Mouse (Mus musculus) intestine, embryonic 14.5 days (tissue): ENCODE data around the gene Slc8b1. TPM values are rescaled to one million over a fixed set of nuclear protein-coding genes. Genes with fewer than 3 reads are reported as not detected.
A peak's percentile ranks its signal among the peaks of the same experiment; 100 is the strongest.

Experiments used
- ATAC-seq: fragments of 200-750 bp; cut with Nextera tagmentation; replicated peaks from 2 replicates; pipeline ENCODE4 v1.8.0; 2017; ENCODE audit warnings: low read depth, moderate number of reproducible peaks, moderate TSS enrichment, moderate library complexity; ENCODE audit not compliant: low FRiP score, low TSS enrichment
- DNase-seq: peaks from one replicate; pipeline ENCODE4 v3.0.0-alpha.2; 2018; ENCODE audit warnings: low spot score
- H3K27ac ChIP-seq: fragments of 300-500 bp; sonication (generic); 2 replicates; pipeline ENCODE4 v1.5.1; 2014; ENCODE audit warnings: low read depth, mild to moderate bottlenecking, control low read depth
- H3K27me3 ChIP-seq: fragments of 300-500 bp; sonication (generic); replicated peaks from 2 replicates; pipeline ENCODE4 v1.6.1; 2014; ENCODE audit warnings: low read length, control low read depth; ENCODE audit not compliant: control insufficient read depth, insufficient read depth
- H3K36me3 ChIP-seq: fragments of 300-500 bp; sonication (generic); 2 replicates; pipeline ENCODE4 v1.6.1; 2014; ENCODE audit warnings: low read length, control low read depth; ENCODE audit not compliant: control insufficient read depth, insufficient read depth
- H3K4me1 ChIP-seq: fragments of 300-500 bp; sonication (generic); replicated peaks from 2 replicates; pipeline ENCODE4 v1.6.1; 2014; ENCODE audit warnings: low read length, control low read depth, mixed read lengths; ENCODE audit not compliant: control insufficient read depth, insufficient read depth
- H3K4me2 ChIP-seq: fragments of 300-500 bp; sonication (generic); 2 replicates; pipeline ENCODE4 v1.6.1; 2014; ENCODE audit warnings: low read length
- H3K4me3 ChIP-seq: fragments of 300-500 bp; sonication (generic); 2 replicates; pipeline ENCODE4 v1.5.1; 2014; ENCODE audit warnings: low read depth, low read length, control low read depth, mixed read lengths
- H3K9ac ChIP-seq: fragments of 300-500 bp; sonication (generic); 2 replicates; pipeline ENCODE4 v1.6.1; 2014; ENCODE audit warnings: mild to moderate bottlenecking, low read length
- H3K9me3 ChIP-seq: fragments of 300-500 bp; sonication (generic); 2 replicates; pipeline ENCODE4 v1.6.1; 2016; ENCODE audit warnings: low read length, control low read depth; ENCODE audit not compliant: control insufficient read depth
- WGBS: fragments of 180-500 bp; shearing (Covaris S2); extraction: QIAGEN DNeasy Blood & Tissue Kit; methylation state at CpG from one replicate; pipeline ENCODE4 v1.1.7; 2014; 5-methylcytosine and 5-hydroxymethylcytosine counted together
- polyA plus RNA-seq: library from polyadenylated mRNA; unstranded; fragments of >200 nt; fragmentation: Nextera tagmentation; extraction: Ambion mirVana; gene quantifications from 2 replicates; pipeline ENCODE4 v1.2.1, GENCODE M21; 2014

The Slc8b1 gene
- polyA plus RNA-seq, 1 experiment from 2014 or later, result 3.8 TPM

DNA sequence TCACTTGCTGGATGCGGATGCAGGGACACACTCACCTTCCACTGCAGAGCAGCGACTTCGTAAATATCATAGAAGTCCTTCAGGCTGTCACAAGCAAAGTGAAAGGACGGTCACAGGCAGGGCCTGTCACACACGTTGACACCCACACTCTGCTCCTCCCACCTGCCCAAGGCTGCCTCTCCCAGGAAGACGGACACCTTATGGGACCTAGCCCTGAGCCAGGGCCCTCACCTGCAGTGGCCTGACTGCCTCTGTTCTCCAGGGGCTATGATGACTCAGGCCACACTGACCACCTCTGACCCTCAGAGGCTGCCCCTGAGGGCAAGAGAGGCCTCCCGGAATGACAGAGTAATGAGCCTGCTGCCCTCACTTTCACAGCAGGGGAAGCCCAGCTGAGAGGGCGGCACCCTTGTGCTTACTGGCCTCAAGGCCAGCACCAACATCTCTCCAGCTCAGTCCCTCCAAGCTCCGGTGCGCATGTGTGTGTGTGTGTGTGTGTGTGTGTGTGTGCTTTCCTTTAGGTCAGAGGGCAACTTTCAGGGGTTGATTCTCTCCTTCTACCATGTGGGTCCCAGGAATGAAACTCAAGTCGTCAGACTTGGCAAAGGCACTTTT is 37.4 kb downstream of the Slc8b1 start:
- Histone ChIP-seq H3K36me3 (peaks cover 41% of the 10 kb centered on the region), H3K4me1 (peaks cover 13% of the 10 kb centered on the region), H3K9me3 (no peaks in the 10 kb centered on the region), H3K4me2 (no peak overlapping the region), H3K4me3 (no peak overlapping the region), H3K27ac (no peak overlapping the region), H3K27me3 (no peaks in the 10 kb centered on the region), H3K9ac (no peak overlapping the region)
- 68% methylated on average over 11 of the region's 11 CpGs for whole genome bisulfite sequencing
- no peak for DNase-seq
- no peak for ATAC-seq

DNA sequence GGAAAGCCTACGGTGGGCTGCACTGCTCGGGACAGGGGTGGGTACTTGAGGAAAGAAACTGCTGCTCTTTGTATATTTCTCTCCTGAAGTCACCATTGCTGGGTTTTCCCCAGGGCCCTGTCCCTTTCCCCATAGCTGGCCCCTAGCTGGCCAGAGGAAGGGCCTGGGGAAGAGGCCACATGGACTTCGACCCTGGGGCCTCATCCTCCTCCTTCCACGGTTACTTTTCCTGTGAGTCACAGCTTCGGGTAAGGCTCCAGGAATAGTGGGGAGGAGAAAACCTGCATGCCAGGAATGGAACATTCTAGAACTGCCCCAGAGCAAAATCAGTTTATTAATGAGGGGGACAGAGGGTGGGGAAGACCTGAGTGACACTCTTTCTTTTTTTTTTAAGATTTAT is 39.2 kb downstream of the Slc8b1 start:
- Histone ChIP-seq H3K4me1 (peaks cover 13% of the 10 kb centered on the region), H3K36me3 (peaks cover 50% of the 10 kb centered on the region), H3K4me2 (no peak overlapping the region), H3K27ac (no peak overlapping the region), H3K27me3 (no peaks in the 10 kb centered on the region), H3K9me3 (no peaks in the 10 kb centered on the region), H3K4me3 (no peak overlapping the region), H3K9ac (no peak overlapping the region)
- 74% methylated on average over 5 of the region's 5 CpGs for WGBS
- DNase-seq (no peak), ATAC-seq (no peak)

DNA sequence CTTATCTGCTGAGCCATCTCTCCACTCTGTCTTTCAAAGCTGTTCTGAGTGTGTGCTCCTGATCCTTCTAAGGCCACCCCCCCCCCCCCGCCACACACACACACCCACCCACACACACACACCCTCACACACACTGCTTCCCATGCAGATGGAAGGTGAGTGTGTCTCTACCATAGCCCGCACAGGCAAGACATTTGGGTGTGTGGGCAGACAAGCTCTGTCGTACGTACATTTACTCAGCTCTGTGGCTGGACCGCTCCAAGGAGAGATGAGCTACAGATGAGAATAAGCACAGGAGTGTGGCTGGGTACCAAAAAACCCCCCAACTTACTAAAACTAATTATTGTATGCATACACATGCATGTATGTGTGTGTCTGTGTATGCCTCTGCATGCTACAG is 39.7 kb downstream of the Slc8b1 start:
- WGBS, result 94% methylated on average over 5 of the region's 5 CpGs
- Histone ChIP-seq H3K4me1 (peaks cover 13% of the 10 kb centered on the region), H3K27me3 (no peaks in the 10 kb centered on the region), H3K4me3 (no peak overlapping the region), H3K27ac (no peak overlapping the region), H3K9ac (no peak overlapping the region), H3K4me2 (no peak overlapping the region), H3K9me3 (no peaks in the 10 kb centered on the region), H3K36me3 (peaks cover 55% of the 10 kb centered on the region)
- DNase-seq (no peak), ATAC-seq (no peak)

DNA sequence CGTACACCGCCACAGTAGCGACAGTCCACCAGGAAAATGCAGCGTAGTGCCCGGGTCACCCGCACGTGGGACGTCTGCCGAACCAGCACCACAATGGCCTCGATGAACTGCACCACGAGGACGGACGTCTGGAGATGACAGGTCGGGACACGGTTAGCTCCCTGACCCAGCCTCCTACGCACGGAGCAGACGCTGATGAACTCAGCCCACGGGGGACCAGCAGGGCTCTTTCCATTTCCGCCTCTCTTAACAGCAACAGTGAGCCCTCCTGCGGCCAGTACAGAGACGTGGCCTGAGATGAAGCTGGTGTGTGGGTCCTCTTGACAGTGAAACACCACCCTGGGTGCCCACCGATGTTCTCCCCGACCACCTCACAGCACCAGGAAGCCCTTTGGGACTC is 44.9 kb downstream of the Slc8b1 start:
- WGBS, result 90% methylated on average over 24 of the region's 24 CpGs
- Histone ChIP-seq H3K27me3 (no peaks in the 10 kb centered on the region), H3K4me3 (no peak overlapping the region), H3K9me3 (no peaks in the 10 kb centered on the region), H3K36me3 (peaks cover 54% of the 10 kb centered on the region), H3K9ac (no peak overlapping the region), H3K27ac (no peak overlapping the region), H3K4me1 (peaks cover 31% of the 10 kb centered on the region), H3K4me2 (no peak overlapping the region)
- DNase-seq (no peak), ATAC-seq (no peak)

DNA sequence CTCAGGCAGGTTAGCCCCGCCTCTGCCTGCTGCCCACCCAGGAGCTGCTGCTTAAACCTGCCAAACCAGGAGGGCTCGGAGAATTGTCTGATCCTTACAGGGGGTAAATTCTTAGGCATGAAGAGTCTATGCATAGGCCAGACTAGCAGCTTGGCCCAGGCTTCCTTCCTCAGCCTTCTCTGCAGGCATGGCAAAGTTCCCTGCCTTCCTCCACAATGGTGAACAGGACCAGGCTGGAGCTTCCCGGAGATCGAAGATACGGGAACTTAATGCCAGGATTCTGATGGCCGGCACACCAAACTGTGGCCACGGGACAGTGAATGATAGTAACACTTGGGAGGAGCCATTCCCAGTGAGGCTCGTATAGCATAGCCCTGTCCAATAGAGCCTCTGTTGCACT is 47.1 kb downstream of the Slc8b1 start:
- no peak overlapping the region for H3K27ac ChIP-seq
- H3K9me3 ChIP-seq, result no peaks in the 10 kb centered on the region
- DNase-seq (no peak), ATAC-seq (no peak)
- H3K4me3 ChIP-seq, result no peak overlapping the region
- no peak overlapping the region for H3K4me2 ChIP-seq
- H3K4me1 ChIP-seq, result peaks cover 28% of the 10 kb centered on the region
- 71% methylated on average over 8 of the region's 8 CpGs for WGBS
- H3K27me3 ChIP-seq, result no peaks in the 10 kb centered on the region
- no peak overlapping the region for H3K9ac ChIP-seq
- peaks cover 42% of the 10 kb centered on the region for H3K36me3 ChIP-seq

DNA sequence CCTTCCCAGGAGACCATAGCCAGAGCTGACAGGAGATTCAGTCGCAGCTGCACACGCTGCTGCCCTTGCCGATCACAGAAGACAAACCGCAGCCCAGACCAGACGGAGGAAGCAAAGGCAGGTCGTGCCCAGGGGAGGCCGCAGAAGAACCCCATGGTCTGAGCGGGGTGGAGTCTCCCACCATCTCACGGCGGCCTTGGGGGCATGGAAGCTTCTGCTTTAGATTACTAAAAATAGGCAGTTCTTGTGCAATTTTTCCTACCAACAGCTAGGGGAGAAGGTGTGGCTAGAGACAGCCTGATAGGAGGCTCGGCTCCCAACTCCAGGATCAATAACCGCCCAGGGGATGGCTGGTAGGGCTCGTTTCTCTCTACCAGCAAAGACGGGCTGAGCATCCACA is 47.8 kb downstream of the Slc8b1 start:
- Histone ChIP-seq H3K4me3 (no peak overlapping the region), H3K4me1 (peaks cover 34% of the 10 kb centered on the region), H3K9ac (no peak overlapping the region), H3K4me2 (peak overlapping the region; percentile 1; the same call in 1 of the 2 replicates), H3K27me3 (no peaks in the 10 kb centered on the region), H3K9me3 (no peaks in the 10 kb centered on the region), H3K36me3 (peaks cover 35% of the 10 kb centered on the region), H3K27ac (no peak overlapping the region)
- WGBS, result 62% methylated on average over 14 of the region's 14 CpGs
- ATAC-seq, result no peak
- no peak for DNase-seq

DNA sequence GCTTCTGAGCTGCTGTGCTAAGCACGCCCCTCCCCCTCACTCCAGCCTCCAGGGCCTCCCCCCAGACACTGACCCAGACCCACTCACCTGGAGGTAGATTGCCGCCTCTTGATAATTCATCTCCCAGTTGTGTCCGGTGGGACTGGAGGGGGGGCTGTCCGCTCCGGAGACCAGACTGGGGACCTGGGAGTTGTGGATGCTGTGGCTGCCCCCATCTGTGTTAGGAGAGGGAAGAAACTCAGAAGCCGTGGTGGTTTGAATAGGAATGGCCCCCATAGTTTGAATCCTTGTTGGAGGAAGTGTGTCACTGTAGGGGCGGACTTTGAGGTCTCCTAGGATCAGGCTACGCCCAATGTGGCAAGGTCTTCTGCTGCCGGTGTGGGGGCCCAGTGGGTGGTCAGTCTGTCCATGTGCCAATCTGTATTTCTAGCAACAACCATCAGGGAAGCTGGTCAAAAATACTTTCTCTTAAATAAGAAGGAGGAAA is 49.2 kb downstream of the Slc8b1 start:
- H3K4me1 ChIP-seq, result peaks cover 46% of the 10 kb centered on the region
- peak overlapping the region; percentile 41 for H3K4me2 ChIP-seq
- H3K9ac ChIP-seq, result no peak overlapping the region
- no peaks in the 10 kb centered on the region for H3K9me3 ChIP-seq
- peaks cover 21% of the 10 kb centered on the region for H3K36me3 ChIP-seq
- H3K27ac ChIP-seq, result peak overlapping the region; percentile 64
- no peaks in the 10 kb centered on the region for H3K27me3 ChIP-seq
- DNase-seq (no peak), ATAC-seq (no peak; the same call in 1 of the 2 replicates)
- peak overlapping the region; percentile 18; the same call in 1 of the 2 replicates for H3K4me3 ChIP-seq
- 41% methylated on average over 9 of the region's 9 CpGs for WGBS

DNA sequence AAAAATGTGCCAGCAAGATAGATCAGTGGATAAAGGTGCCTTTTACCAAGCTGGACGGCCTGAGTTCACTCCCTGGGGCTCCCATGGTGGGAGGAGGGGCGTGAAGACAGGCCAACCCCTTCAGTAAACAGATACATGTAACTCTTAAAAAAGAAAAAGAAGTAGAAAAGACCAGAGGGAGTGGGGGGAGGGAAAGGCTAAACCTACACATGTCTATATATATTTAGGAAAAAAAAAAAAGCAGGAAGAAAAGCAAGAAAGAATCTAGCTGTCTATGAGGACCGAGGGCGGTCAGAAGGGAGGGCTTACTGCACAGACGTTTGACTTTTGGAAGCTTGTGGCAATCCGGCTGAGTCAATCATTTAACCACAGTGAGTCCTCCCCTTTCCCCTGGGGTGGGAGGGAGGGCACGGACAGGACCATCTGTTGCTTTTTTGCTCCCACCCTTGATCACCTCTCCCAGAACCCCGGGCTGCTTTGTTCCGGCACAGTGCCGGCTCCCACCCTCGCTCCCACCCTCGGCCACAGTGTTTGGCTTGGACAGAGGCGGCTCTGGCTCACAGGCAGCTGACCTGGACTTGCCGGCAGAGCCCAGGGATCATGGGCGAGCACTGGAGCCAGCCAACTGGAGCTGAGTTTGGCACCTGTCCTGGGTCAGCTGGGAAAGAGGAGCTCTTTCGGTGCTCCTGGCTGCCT is 49.8 kb downstream of the Slc8b1 start:
- Histone ChIP-seq H3K27me3 (no peaks in the 10 kb centered on the region), H3K9ac (peak overlapping the region; percentile 13; the same call in 1 of the 2 replicates), H3K4me3 (0 out of 2 replicates have a peak overlapping the region, but pooled peaks have one; percentile 4), H3K27ac (peak overlapping the region; percentile 64), H3K9me3 (no peaks in the 10 kb centered on the region), H3K36me3 (peaks cover 15% of the 10 kb centered on the region), H3K4me2 (peak overlapping the region; percentile 41), H3K4me1 (peaks cover 52% of the 10 kb centered on the region)
- DNase-seq (peak; percentile 75), ATAC-seq (peak; percentile 48)
- 4% methylated on average over 16 of the region's 16 CpGs for WGBS
